Mouse (Mus musculus) liver, postnatal 0 days (tissue): ENCODE data around the gene Nin.

Experiments
- CTCF ChIP-seq: sonication (generic); IDR thresholded peaks from 2 replicates; pipeline ENCODE4 v1.5.1; 2016; ENCODE audit warnings: antibody characterized with exemption, low read depth
- EP300 ChIP-seq: IDR thresholded peaks from 2 replicates; pipeline ENCODE4 v1.6.1; 2016; ENCODE audit warnings: antibody characterized with exemption, low read depth, mild to moderate bottlenecking

DNA sequence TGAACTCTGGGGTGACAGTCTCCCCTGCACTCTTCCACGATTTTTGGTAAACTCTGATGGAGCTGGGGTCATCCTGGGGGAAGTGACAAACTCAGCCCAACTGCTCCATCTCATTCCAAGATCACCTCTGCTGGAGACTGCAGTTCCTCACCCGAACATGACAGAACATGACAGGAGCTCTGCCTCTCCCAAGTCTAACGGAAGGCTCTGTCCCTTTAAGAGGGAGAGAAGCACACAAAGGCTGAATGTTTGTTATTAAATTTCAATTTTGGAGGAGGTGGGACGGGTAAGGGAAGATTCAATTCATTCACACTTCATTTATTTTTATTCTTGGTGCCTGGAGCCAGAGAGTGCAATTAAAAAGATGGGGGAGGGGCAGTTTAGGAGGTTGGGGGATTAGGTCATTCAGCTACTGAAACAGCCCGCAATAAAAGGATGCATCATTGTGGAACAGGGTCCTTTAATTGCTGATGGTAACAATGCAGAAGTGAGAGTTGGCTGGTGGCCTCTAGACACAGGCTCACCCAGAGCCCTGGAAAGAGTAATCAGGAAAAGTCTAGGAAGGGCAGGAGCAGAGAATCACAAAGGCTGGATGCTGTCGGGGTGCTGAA lies 44.8 kb downstream of the Nin start:
- TF ChIP-seq CTCF: no peak
- TF ChIP-seq EP300: no peak
